Mouse (Mus musculus) v-Abl transformed pro-B cells (cell line): Measurements from ENCODE around the gene AC124108.1.

ENCODE experiments used
- in situ Hi-C, 2 experiments: fragments of 400-800 bp; cut with MboI; formaldehyde crosslinking; loops; one replicate each; pipeline ENCODE4 v1.15.1; 2025; ENCODE audit not compliant: unreplicated experiment in 2 of 2

Gene AC124108.1

DNA sequence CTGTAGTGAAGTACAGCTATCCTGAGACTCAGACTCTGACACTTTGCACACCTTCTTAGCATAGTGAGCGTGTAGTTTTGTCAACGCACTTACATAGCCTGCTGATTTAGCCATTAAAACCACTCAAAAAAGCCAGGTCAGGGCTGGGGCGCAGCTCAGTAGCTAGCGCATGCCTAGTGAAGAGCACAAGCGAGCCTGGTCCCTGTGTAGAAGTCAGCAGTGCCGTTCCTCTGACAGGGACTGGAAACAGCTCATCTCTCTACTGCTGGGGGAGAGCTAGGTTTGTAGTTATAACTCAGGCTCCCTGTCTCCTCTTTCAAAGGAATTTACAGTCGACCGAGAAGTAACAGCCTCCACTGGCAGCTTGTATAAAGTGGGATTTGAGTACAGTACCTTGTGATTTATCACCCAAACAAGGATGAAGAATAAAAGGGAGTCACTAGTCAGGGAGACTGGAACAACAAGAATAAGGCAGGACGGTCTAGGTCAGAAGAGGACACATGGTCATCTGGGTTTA is 43.6 kb downstream of the AC124108.1 start:
- in situ Hi-C loops, result loop anchor here (5.0 to 10.0 kb wide), 4 partner anchors 68 to 120 kb away; no protein-coding TSS in a partner anchor

DNA sequence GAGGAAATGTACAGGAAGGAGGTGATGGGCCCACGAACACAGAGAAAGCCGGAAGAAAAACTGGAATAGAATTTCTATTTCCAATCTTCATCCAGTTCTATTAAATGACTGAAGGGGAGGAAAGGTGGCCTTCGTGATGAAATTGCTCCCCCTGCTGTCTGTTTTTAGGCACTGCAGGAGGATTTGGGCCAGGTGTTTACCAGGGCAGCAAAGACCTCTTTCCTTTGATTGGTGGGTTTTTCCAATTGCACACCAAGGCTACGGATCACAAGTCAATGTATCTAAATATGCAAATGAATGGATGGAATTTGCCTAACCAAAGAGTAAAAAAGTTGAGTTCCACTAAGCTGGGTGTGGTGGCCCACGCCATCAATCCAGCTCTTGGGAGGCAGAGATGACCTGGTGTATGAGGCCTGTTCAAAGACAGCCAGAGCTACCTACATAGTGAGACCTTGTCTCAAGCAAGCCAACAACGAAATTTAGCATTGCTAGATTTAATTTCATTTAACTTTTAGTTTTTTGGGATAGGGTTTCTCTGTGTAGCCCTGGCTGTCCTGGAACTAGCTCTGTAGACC is 46.4 kb downstream of the AC124108.1 start:
- in situ Hi-C loops, result loop anchor here (5.0 to 10.0 kb wide), 4 partner anchors 70 to 117 kb away; no protein-coding TSS in a partner anchor

DNA sequence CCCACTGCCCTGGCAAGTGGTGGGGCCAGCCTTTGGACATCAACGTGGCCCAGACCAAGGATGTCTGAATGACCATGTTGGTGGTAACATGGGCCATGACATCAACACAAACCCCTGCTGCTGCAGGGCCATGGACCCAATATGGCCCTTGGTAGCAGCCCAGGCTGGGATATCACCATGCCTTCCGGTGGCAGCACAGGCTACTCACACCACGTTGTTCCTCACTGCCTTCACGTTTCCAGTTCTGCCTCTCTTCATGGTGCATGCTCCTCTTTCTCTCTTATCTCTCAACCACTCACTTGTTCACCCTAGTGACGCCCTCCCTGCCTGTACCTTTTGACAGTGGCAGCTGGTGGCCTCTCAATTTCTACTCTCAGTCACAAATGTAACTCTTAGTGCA is 53.8 kb downstream of the AC124108.1 start:
- in situ Hi-C loops, result no loop called here

DNA sequence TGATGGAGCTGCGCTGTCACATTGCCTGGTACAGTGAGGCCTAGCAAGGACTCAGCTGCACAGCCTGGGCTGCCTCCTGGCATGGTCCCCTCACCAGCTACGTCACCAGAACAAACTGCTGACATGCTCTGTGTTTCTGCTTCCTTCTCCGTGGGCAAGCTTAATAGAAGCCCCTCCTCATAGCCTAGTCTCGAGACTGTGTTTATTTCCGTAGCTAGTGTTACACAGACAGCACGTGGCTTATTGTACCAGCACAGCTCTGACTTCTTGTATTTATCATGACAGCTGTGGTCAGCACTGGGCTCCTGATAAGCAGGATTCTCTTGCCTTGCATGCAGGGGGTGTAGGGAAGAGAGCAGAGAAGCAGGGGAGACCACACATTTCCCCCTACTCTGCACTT is 54.9 kb downstream of the AC124108.1 start:
- in situ Hi-C loops, result no loop called here

DNA sequence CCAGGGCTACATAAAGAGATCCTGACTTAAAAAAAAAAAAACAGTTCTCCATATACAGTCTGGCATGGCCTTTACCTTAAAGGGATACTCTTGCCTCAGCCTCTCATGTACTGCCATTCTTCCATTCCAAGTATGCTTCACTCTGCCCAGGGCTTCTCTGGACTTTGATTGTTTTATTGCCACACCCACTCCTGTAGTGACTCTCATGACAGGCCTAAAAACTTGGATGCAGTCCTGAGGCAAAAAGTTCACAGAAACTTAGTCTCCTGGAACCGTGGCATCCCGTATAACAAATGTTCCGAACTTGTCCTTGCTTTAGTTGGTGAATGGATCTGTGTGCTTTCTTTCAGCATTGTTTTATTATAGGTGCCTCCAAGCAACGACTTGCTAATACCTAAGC is 55.4 kb downstream of the AC124108.1 start:
- in situ Hi-C loops, result no loop called here

DNA sequence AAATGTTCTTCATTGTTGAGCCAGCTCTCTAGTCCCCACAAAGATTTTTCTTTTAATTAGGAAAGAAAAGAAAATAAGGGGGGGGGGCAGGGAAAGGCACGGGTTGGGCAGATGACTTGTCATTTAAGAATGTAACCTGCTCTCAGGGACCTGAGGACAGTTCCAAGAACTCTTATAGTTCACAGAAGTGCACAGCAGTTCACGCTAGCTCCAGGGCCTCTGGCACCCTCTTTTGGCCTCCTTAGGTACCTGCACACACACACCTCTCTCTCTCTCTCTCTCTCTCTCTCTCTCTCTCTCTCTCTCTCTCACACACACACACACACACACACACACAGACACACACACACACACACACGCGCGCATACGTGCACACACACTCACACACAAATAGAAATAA is 63.2 kb downstream of the AC124108.1 start:
- in situ Hi-C loops, result no loop called here
